Mouse (Mus musculus): ENCODE measurements around the gene Vax1.

- no peak for TF ChIP-seq EP300 (IDR thresholded peaks at IDR 0.05; ENCODE audit: low read depth)
- TF ChIP-seq CTCF (IDR thresholded peaks at IDR 0.05; ENCODE audit: low read depth): no peak
Observed at GRCm38 (mm10) chr19:59188981-59189380, 19.1 kb upstream of the Vax1 start.

All from heart, postnatal 0 days (tissue).